Mouse (Mus musculus): ENCODE results near the gene Akap11. TPM values are rescaled to one million over a fixed set of nuclear protein-coding genes. Genes with fewer than 3 reads are reported as not detected.

Akap11 gene
- polyA plus RNA-seq (2015; fragmentation: Nextera tagmentation; extraction: Ambion mirVana) = 6.0 TPM in 2 replicates

GRCm38 (mm10) chr14:78536281-78537165 is at the start of gene Akap11:
Gene Akap11, minus strand, starts transcription at chr14:78536808.
- ATAC-seq (ENCODE audit: low FRiP score, low TSS enrichment) (peak; percentile 95), DNase-seq (ENCODE audit: low spot score) (peak; percentile 92)
- no peaks in the 10 kb centered on the region for H3K36me3 ChIP-seq (ENCODE audit: control insufficient read depth, insufficient read depth, low read length)
- peak within 1 kb of the TSS; percentile 64 for H3K4me2 ChIP-seq (replicated peaks; ENCODE audit: low read depth)
- H3K9ac ChIP-seq (ENCODE audit: low read length) = peak within 1 kb of the TSS; percentile 96
- peak within 1 kb of the TSS; percentile 90 for H3K4me3 ChIP-seq (ENCODE audit: low read depth, low read length)
- TF ChIP-seq CTCF (IDR thresholded peaks at IDR 0.05; ENCODE audit: low read depth) (no peak), EP300 (optimal IDR thresholded peaks at IDR 0.05) (peak; percentile 99)
- H3K27me3 ChIP-seq (ENCODE audit: control insufficient read depth, insufficient read depth, low read length) = no peaks in the 10 kb centered on the region
- H3K27ac ChIP-seq (replicated peaks) = peak within 1 kb of the TSS; percentile 90
- under 1% methylated on average over 67 of the region's 82 CpGs for WGBS
- H3K9me3 ChIP-seq (ENCODE audit: control insufficient read depth, low read length) = no peaks in the 10 kb centered on the region
- H3K4me1 ChIP-seq (replicated peaks; ENCODE audit: control insufficient read depth, insufficient read depth) = no peaks in the 10 kb centered on the region

GRCm38 (mm10) chr14:78584222-78584621 is 47.6 kb upstream of the Akap11 start:
- Histone ChIP-seq H3K9me3 (ENCODE audit: control insufficient read depth, low read length) (no peaks in the 10 kb centered on the region), H3K27me3 (ENCODE audit: control insufficient read depth, insufficient read depth, low read length) (no peaks in the 10 kb centered on the region), H3K27ac (replicated peaks) (no peak overlapping the region), H3K9ac (ENCODE audit: low read length) (no peak overlapping the region), H3K4me3 (ENCODE audit: low read depth, low read length) (no peak overlapping the region), H3K4me1 (replicated peaks; ENCODE audit: control insufficient read depth, insufficient read depth) (no peaks in the 10 kb centered on the region), H3K4me2 (replicated peaks; ENCODE audit: low read depth) (no peak overlapping the region), H3K36me3 (ENCODE audit: control insufficient read depth, insufficient read depth, low read length) (peaks cover 5% of the 10 kb centered on the region; the same call in 1 of the 2 replicates)
- WGBS = 87% methylated on average over 13 of the region's 13 CpGs
- DNase-seq (ENCODE audit: low spot score) = no peak
- no peak for TF ChIP-seq CTCF (IDR thresholded peaks at IDR 0.05; ENCODE audit: low read depth)
- no peak for TF ChIP-seq EP300 (optimal IDR thresholded peaks at IDR 0.05)
- ATAC-seq (ENCODE audit: low FRiP score, low TSS enrichment) = no peak

GRCm38 (mm10) chr14:78583168-78583567 is 46.6 kb upstream of the Akap11 start:
- no peak for ATAC-seq (ENCODE audit: low FRiP score, low TSS enrichment)
- no peak overlapping the region for H3K9ac ChIP-seq (ENCODE audit: low read length)
- TF ChIP-seq EP300 (optimal IDR thresholded peaks at IDR 0.05) = no peak
- TF ChIP-seq CTCF (IDR thresholded peaks at IDR 0.05; ENCODE audit: low read depth) = no peak
- no peak overlapping the region for H3K4me2 ChIP-seq (replicated peaks; ENCODE audit: low read depth)
- no peak overlapping the region for H3K27ac ChIP-seq (replicated peaks)
- DNase-seq (ENCODE audit: low spot score) = no peak
- H3K27me3 ChIP-seq (ENCODE audit: control insufficient read depth, insufficient read depth, low read length) = no peaks in the 10 kb centered on the region
- H3K36me3 ChIP-seq (ENCODE audit: control insufficient read depth, insufficient read depth, low read length) = peaks cover 5% of the 10 kb centered on the region; the same call in 1 of the 2 replicates
- H3K9me3 ChIP-seq (ENCODE audit: control insufficient read depth, low read length) = no peaks in the 10 kb centered on the region
- H3K4me1 ChIP-seq (replicated peaks; ENCODE audit: control insufficient read depth, insufficient read depth) = no peaks in the 10 kb centered on the region
- no peak overlapping the region for H3K4me3 ChIP-seq (ENCODE audit: low read depth, low read length)

- Histone ChIP-seq H3K4me1 (replicated peaks; ENCODE audit: control insufficient read depth, insufficient read depth) (no peaks in the 10 kb centered on the region), H3K4me2 (replicated peaks; ENCODE audit: low read depth) (no peak overlapping the region), H3K36me3 (ENCODE audit: control insufficient read depth, insufficient read depth, low read length) (peaks cover 3% of the 10 kb centered on the region; the same call in 1 of the 2 replicates), H3K27ac (replicated peaks) (no peak overlapping the region), H3K4me3 (ENCODE audit: low read depth, low read length) (no peak overlapping the region), H3K27me3 (ENCODE audit: control insufficient read depth, insufficient read depth, low read length) (no peaks in the 10 kb centered on the region), H3K9me3 (ENCODE audit: control insufficient read depth, low read length) (no peaks in the 10 kb centered on the region), H3K9ac (ENCODE audit: low read length) (no peak overlapping the region)
- ATAC-seq (ENCODE audit: low FRiP score, low TSS enrichment) (no peak), DNase-seq (ENCODE audit: low spot score) (no peak)
- TF ChIP-seq EP300 (optimal IDR thresholded peaks at IDR 0.05) (no peak), CTCF (IDR thresholded peaks at IDR 0.05; ENCODE audit: low read depth) (peak; percentile 31)
- WGBS = 79% methylated on average over 13 of the region's 13 CpGs
These were observed 39.3 kb upstream of the Akap11 start for GRCm38 (mm10) chr14:78575899-78576298.

- WGBS = 80% methylated on average over 5 of the region's 5 CpGs
These were observed 31.8 kb upstream of the Akap11 start for GRCm38 (mm10) chr14:78568410-78568809.

GRCm38 (mm10) chr14:78566431-78566830 is 29.8 kb upstream of the Akap11 start:
- DNase-seq (ENCODE audit: low spot score) = no peak
- H3K9me3 ChIP-seq (ENCODE audit: control insufficient read depth, low read length) = no peaks in the 10 kb centered on the region
- H3K27ac ChIP-seq (replicated peaks) = no peak overlapping the region
- no peak overlapping the region for H3K4me3 ChIP-seq (ENCODE audit: low read depth, low read length)
- WGBS = 65% methylated on average over 4 of the region's 4 CpGs
- no peak overlapping the region for H3K4me2 ChIP-seq (replicated peaks; ENCODE audit: low read depth)
- ATAC-seq (ENCODE audit: low FRiP score, low TSS enrichment) = no peak
- no peaks in the 10 kb centered on the region for H3K36me3 ChIP-seq (ENCODE audit: control insufficient read depth, insufficient read depth, low read length)
- no peaks in the 10 kb centered on the region for H3K27me3 ChIP-seq (ENCODE audit: control insufficient read depth, insufficient read depth, low read length)
- no peaks in the 10 kb centered on the region for H3K4me1 ChIP-seq (replicated peaks; ENCODE audit: control insufficient read depth, insufficient read depth)
- TF ChIP-seq CTCF (IDR thresholded peaks at IDR 0.05; ENCODE audit: low read depth) (no peak), EP300 (optimal IDR thresholded peaks at IDR 0.05) (no peak)
- H3K9ac ChIP-seq (ENCODE audit: low read length) = no peak overlapping the region

More at GRCm38 (mm10) chr14:78568410-78568809, 31.8 kb upstream of the Akap11 start:
- DNase-seq (ENCODE audit: low spot score) = no peak
- no peaks in the 10 kb centered on the region for H3K27me3 ChIP-seq (ENCODE audit: control insufficient read depth, insufficient read depth, low read length)
- H3K36me3 ChIP-seq (ENCODE audit: control insufficient read depth, insufficient read depth, low read length) = peaks cover 2% of the 10 kb centered on the region; the same call in 1 of the 2 replicates
- no peak overlapping the region for H3K4me3 ChIP-seq (ENCODE audit: low read depth, low read length)
- no peak overlapping the region for H3K27ac ChIP-seq (replicated peaks)
- H3K9ac ChIP-seq (ENCODE audit: low read length) = no peak overlapping the region
- H3K9me3 ChIP-seq (ENCODE audit: control insufficient read depth, low read length) = no peaks in the 10 kb centered on the region
- H3K4me2 ChIP-seq (replicated peaks; ENCODE audit: low read depth) = no peak overlapping the region
- TF ChIP-seq CTCF (IDR thresholded peaks at IDR 0.05; ENCODE audit: low read depth) (no peak), EP300 (optimal IDR thresholded peaks at IDR 0.05) (no peak)
- no peak for ATAC-seq (ENCODE audit: low FRiP score, low TSS enrichment)
- no peaks in the 10 kb centered on the region for H3K4me1 ChIP-seq (replicated peaks; ENCODE audit: control insufficient read depth, insufficient read depth)

Data from stomach, postnatal 0 days (tissue).